Mouse (Mus musculus) kidney, adult 2 months (tissue): ENCODE data around the gene Fxr2.

Source experiments
- CTCF ChIP-seq: fragments of 200-500 bp; conservative IDR thresholded peaks from 2 replicates; pipeline ENCODE4 v1.5.1; 2011; ENCODE audit warnings: low read depth, mild to moderate bottlenecking, control low read depth, low read length, moderate library complexity, mixed read lengths; ENCODE audit not compliant: insufficient read depth, insufficient read length
- POLR2A ChIP-seq: fragments of 200-500 bp; IDR thresholded peaks from one replicate; pipeline ENCODE4 v1.6.1; 2011; ENCODE audit warnings: low read depth, low read length, control low read depth

GRCm38 (mm10) chr11:69670786-69671725 is 38.3 kb downstream of the Fxr2 start:
- TF ChIP-seq CTCF (no peak), POLR2A (peak; percentile 74)
